Mouse (Mus musculus) liver, adult 10 weeks (tissue): ENCODE data around the gene Gm13288. TPM values are rescaled to one million over a fixed set of nuclear protein-coding genes. Genes with fewer than 3 reads are reported as not detected.

Experiments used
- polyA plus RNA-seq: library from polyadenylated mRNA; stranded (reverse); fragments of 350-450 nt; fragmentation: Illumina TruSeq; extraction: RNeasy Lipid Tissue Mini Kit (QIAGEN cat#74804); gene quantifications from one replicate; pipeline ENCODE4 v1.2.3, GENCODE M21; 2014; ENCODE audit warnings: low read depth, low replicate concordance

The Gm13288 gene
- not detected for polyA plus RNA-seq

DNA sequence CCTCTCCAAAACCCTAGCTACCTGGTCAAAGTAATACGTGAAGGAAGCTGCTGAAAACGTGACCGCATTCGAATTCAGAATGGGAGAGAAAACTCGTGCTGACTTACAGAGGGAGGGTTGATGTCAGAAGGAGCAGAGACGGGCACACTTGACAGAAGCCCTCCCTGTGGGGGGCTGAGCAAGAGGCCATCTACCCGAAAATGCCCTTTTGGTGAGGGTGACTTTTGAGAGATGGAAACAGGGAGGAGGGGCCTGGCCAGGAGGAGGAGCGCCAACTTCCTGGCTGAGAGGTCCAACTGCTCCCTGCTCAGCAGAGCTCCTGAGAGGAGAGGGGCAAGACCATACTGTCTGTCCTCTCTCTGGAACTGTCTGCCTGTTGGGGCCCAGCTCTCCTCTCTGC, at the start of gene Gm13288:
Gm13288 (plus strand) TSS at position 301 of the 400 bp plus-strand sequence.

GRCm38 (mm10) chr4:88759610-88760268, 45.6 kb upstream of the Gm13288 start, which contains the start of gene Gm13283:
TSS of gene Gm13283 (plus strand) at chr4:88760119.

DNA sequence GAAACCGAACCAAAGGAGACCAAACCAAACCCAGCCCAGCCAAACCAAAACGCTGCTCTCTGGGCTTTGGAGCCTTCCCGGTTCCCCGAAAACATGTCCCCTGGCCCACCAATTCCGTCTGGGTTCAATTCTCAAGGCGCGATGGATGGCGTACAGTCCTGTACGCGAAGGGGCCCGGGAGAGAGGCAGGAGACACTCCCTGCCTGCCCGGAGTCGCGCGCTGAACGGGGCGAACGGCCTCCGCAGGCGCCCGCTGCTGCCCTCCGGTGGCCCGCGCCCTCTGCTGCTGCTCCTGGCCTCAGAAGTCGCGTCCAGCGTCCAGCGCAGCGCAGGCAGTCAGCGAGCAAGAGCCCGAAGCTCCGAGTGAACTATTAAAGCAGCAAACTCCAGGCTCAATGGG, 31.8 kb upstream of the Gm13288 start, which contains the start of gene Gm13290:
Gm13290 (plus strand) TSS at position 301 of the 400 bp plus-strand sequence.

GRCm38 (mm10) chr4:88776622-88777021, 28.7 kb upstream of the Gm13288 start, which contains the start of gene Gm13289:
TSS of gene Gm13289 (plus strand) at chr4:88776922.

GRCm38 (mm10) chr4:88779550-88779949, 25.8 kb upstream of the Gm13288 start, which contains the start of gene Gm13272:
TSS of gene Gm13272 (plus strand) at chr4:88779850.

GRCm38 (mm10) chr4:88781831-88782230, 23.5 kb upstream of the Gm13288 start, which contains the start of gene Ifnz:
TSS of gene Ifnz (plus strand) at chr4:88782131.

DNA sequence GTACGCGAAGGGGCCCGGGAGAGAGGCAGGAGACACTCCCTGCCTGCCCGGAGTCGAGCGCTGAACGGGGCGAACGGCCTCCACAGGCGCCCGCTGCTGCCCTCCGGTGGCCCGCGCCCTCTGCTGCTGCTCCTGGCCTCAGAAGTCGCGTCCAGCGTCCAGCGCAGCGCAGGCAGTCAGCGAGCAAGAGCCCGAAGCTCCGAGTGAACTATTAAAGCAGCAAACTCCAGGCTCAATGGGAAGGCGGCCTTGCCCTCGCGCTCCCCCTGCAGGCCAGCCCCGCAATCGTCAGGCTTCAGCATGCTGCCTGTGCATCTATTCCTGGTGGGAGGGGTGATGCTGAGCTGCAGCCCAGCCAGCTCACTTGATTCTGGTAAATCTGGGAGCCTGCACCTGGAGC, 19.9 kb upstream of the Gm13288 start, which contains the start of gene Gm13276:
Gm13276 (plus strand) TSS at position 301 of the 400 bp plus-strand sequence.

GRCm38 (mm10) chr4:88788402-88788801, 16.9 kb upstream of the Gm13288 start, which contains the start of gene Gm13277:
TSS of gene Gm13277 (plus strand) at chr4:88788632.

DNA sequence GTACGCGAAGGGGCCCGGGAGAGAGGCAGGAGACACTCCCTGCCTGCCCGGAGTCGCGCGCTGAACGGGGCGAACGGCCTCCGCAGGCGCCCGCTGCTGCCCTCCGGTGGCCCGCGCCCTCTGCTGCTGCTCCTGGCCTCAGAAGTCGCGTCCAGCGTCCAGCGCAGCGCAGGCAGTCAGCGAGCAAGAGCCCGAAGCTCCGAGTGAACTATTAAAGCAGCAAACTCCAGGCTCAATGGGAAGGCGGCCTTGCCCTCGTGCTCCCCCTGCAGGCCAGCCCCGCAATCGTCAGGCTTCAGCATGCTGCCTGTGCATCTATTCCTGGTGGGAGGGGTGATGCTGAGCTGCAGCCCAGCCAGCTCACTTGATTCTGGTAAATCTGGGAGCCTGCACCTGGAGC, 14.1 kb upstream of the Gm13288 start, which contains the start of gene Gm13278:
Gm13278 (plus strand) TSS at position 301 of the 400 bp plus-strand sequence.

GRCm38 (mm10) chr4:88793936-88794675, 11.2 kb upstream of the Gm13288 start, which contains the start of gene Gm13275:
TSS of gene Gm13275 (plus strand) at chr4:88794487.

GRCm38 (mm10) chr4:88797097-88797496, 8.2 kb upstream of the Gm13288 start, which contains the start of gene Gm13279:
TSS of gene Gm13279 (plus strand) at chr4:88797397.

DNA sequence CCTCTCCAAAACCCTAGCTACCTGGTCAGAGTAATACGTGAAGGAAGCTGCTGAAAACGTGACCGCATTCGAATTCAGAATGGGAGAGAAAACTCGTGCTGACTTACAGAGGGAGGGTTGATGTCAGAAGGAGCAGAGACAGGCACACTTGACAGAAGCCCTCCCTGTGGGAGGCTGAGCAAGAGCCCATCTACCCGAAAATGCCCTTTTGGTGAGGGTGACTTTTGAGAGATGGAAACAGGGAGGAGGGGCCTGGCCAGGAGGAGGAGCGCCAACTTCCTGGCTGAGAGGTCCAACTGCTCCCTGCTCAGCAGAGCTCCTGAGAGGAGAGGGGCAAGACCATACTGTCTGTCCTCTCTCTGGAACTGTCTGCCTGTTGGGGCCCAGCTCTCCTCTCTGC, 6.0 kb upstream of the Gm13288 start, which contains the start of gene Gm13285:
Gm13285 (plus strand) TSS at position 301 of the 400 bp plus-strand sequence.

GRCm38 (mm10) chr4:88802954-88803353, 2.4 kb upstream of the Gm13288 start, which contains the start of gene Gm13287:
TSS of gene Gm13287 (plus strand) at chr4:88803254.

GRCm38 (mm10) chr4:88815928-88816327, 10.6 kb downstream of the Gm13288 start, which contains the start of gene Ifna7:
TSS of gene Ifna7 (plus strand) at chr4:88816228.

GRCm38 (mm10) chr4:88819659-88820058, 14.3 kb downstream of the Gm13288 start, which contains the start of gene Ifna11:
TSS of gene Ifna11 (plus strand) at chr4:88819959.

DNA sequence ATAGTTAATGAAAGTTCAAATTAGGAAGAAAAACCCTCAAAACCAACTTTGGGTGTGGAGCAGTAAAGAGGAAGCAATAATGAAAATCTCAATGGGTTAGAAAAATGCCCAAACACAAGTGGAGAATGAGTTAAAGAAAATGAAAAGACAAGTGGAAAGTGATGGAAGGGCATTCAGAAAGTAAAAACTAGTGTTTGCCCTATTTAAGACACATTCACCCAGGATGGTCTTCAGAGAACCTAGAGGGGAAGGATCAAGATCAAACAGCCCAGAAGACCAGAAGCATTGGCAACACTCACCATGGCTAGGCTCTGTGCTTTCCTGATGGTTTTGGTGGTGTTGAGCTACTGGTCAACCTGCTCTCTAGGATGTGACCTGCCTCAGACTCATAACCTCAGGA, 21.8 kb downstream of the Gm13288 start, which contains the start of gene Ifna6:
Ifna6 (plus strand) TSS at position 301 of the 400 bp plus-strand sequence.

DNA sequence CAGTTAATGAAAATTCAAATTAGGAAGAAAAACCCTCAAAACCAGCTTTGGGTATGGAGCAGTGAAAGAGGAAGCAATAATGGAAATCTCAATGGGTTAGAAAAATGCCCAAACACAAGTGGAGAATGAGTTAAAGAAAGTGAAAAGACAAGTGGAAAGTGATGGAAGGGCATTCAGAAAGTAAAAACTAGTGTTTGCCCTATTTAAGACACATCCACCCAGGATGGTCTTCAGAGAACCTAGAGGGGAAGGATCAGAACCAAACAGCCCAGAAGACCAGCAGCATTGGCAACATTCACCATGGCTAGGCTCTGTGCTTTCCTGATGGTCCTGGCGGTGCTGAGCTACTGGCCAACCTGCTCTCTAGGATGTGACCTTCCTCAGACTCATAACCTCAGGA, 29.9 kb downstream of the Gm13288 start, which contains the start of gene Ifna5:
Ifna5 (plus strand) TSS at position 301 of the 400 bp plus-strand sequence.

GRCm38 (mm10) chr4:88841438-88841911, 36.1 kb downstream of the Gm13288 start, which contains the start of gene Ifna4:
TSS of gene Ifna4 (plus strand) at chr4:88841861.

GRCm38 (mm10) chr4:88849698-88850097, 44.4 kb downstream of the Gm13288 start, which contains the start of gene Ifna1:
TSS of gene Ifna1 (plus strand) at chr4:88850087.

